Mouse (Mus musculus): ENCODE results near the gene Cbwd1.

DNA sequence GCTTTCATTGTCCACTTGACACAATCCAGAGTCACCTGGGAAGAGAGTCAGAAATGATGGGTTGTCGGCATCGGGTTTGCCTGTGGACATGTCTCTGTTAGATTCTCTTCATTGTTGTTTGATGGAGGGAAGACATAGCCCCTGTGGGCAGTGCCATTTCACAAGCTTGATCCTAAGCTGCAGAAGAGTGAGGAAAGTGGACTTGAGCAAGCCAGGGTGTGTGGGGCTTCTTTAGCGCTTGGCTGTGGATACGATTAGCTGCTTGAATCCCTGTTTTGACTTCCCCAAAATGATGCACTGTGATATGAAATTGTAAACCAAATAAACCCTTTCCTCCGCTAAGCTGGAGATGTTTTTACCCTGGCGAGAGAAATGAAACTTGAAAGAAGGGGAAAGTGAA, 40.6 kb upstream of the Cbwd1 start:
- TF ChIP-seq EP300 (IDR thresholded peaks at IDR 0.05; ENCODE audit: insufficient read depth, low read depth, low read length) (no peak), POLR2A (IDR thresholded peaks at IDR 0.05; ENCODE audit: insufficient read depth, low read depth, low read length) (no peak), CTCF (IDR thresholded peaks at IDR 0.05) (no peak)

Measured in heart, adult 2 months (tissue).